Mouse (Mus musculus): ENCODE results near the gene Brpf3.
"Not testable (repeated sequence)": the region's sequence is repeated elsewhere in the genome, so short reads cannot be mapped to it uniquely, and the experiment has no call there.

Gene Brpf3

DNA sequence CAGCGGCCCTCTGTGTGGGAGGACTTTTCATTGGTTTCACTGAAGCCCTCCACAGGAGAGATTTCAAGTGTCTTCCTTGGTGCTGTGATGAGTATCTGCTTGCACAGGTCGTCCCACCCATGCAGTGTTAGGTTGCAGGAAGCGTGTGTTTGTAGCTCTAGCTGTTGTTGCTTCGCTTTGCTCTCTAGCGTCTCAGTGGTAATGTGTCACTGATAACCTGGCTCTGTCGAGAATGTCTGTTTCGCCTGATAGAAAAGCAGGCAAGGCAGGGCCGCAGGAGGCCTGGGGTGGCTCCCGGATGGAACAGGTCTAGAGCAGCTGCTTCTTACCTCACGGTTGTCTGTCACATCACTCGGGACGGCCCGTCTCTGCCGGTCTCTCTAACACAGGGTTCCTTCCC, 28.2 kb downstream of the Brpf3 start:
- DNase-seq = no peak

DNA sequence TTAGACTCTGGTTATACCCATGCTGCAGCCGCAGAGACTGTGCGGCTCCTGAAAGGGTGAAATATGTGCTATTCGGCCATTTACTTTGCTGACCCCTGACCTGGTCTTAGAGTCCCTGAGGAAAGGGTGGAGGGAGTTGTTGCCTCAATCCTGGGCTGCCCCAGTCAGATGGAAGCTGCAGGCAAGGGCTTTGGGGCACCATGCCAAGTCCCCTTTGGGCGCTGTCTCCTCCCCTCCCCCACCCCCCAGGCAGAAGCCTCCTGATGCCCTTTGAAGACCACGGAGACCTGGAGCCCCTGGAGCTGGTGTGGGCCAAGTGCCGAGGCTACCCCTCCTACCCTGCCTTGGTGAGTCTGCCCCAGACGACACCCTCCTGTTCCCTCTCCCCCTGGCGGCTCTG, 30.2 kb downstream of the Brpf3 start:
- DNase-seq = no peak

- no peak for DNase-seq
Measured at GRCm38 (mm10) chr17:28832040-28832439, 31.1 kb downstream of the Brpf3 start.

DNA sequence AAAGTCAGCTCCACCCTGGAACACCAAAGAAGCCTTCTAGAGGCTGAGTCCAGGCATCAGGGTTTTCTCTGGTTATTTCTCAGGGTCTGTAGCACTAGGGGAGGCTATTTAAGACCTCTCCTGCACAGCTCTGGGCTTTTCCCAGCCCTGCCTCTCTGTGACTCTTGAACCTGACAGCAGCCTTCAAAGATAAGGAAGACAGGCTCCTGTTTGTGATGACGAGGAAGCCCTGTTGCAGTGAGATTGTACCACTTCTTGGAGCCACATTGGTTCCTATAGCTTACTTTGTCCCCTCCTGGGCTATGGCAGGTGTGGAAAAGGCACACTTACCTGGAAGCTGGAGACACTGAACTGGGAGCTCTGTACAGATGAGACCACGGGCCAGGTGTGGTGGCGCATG, 32.0 kb downstream of the Brpf3 start:
- no peak for DNase-seq

- DNase-seq = peak; percentile 51
Measured at GRCm38 (mm10) chr17:28834676-28835075, 33.8 kb downstream of the Brpf3 start.

GRCm38 (mm10) chr17:28837840-28838239, 37.0 kb downstream of the Brpf3 start:
- no peak for DNase-seq

GRCm38 (mm10) chr17:28841947-28842346, 41.1 kb downstream of the Brpf3 start:
- DNase-seq = not testable (repeated sequence)

GRCm38 (mm10) chr17:28843665-28844064, 42.8 kb downstream of the Brpf3 start:
- DNase-seq = no peak

DNA sequence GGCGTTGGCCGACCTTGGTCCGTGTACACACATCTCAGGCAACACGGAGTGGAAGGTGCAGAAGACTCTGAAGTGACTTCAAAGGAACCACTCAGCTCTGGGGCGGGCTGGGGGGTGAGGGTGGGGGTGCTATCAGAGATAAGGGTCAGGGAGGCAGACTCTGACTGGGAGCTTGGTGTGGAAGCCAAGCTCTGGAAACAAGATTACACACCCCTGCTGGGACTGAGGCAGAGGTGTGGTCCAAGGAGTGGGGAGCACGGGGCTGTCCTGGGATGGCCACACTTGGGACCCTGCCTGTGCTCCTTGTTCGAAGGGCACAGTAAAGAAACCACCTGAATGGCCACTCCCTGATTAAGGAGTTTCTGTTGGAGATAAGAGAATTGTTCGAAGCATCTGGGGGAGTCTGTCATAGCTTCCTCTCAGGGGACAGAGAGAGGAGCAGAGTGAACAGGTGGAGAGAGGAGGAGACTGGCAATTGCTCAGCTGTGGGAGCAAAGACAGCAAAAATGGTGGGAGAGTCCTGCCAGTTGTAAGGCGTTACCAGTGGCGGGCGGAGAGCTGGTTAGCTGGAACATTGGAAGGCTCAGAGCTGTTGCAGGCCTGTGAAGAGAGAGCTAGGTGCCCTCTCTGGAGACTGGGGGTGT, 46.2 kb downstream of the Brpf3 start:
- no peak for DNase-seq

DNA sequence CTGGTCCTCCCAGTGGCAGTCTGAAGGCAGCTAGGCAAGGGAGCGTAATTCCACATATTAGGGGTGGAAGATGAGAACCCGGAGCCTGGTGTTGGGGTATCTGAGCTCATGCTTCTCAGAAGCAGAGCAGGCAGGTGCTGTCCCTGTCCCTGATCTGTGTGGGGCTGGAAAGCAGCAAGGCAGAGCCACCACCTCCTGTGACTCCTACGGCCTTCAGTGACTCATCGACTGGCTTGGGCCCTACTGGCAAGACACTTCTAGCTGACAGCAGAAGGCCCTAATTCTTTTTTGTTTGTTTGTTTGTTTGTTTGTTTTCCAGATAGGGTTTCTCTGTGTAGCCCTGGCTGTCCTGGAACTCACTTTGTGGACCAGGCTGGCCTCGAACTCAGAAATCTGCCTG, 49.6 kb downstream of the Brpf3 start:
- DNase-seq = no peak

- DNase-seq = no peak
Measured at GRCm38 (mm10) chr17:28854377-28854776, 53.5 kb downstream of the Brpf3 start.

- DNase-seq = peak; percentile 64
Measured at GRCm38 (mm10) chr17:28855166-28855885, 54.4 kb downstream of the Brpf3 start.

DNA sequence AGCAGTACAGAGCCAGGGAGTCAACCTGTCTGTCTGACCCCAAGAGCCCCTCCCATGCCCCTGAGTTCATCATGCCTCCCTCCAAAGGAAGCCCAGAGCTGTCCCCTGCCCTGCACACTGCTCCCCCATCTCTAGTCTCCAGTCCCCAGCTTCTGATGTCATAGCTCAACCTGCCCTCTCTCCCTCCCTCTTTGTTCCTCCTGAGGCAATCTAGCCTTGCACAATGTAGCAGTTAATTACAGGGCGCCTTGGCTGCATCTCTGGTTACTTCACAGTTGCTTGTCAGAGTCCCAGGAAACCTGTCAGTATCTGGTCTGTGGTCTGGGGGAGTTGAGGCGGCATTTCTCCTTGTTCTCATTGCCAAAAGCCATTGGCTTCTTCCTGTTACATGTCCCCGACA, 55.1 kb downstream of the Brpf3 start:
- no peak for DNase-seq

GRCm38 (mm10) chr17:28858205-28858604, 57.3 kb downstream of the Brpf3 start, which contains the start of gene Pnpla1:
TSS of gene Pnpla1 (plus strand) at chr17:28858411.
- peak; percentile 29 for DNase-seq

- DNase-seq = peak; percentile 47
Measured at GRCm38 (mm10) chr17:28863926-28864325, 63.0 kb downstream of the Brpf3 start.

DNA sequence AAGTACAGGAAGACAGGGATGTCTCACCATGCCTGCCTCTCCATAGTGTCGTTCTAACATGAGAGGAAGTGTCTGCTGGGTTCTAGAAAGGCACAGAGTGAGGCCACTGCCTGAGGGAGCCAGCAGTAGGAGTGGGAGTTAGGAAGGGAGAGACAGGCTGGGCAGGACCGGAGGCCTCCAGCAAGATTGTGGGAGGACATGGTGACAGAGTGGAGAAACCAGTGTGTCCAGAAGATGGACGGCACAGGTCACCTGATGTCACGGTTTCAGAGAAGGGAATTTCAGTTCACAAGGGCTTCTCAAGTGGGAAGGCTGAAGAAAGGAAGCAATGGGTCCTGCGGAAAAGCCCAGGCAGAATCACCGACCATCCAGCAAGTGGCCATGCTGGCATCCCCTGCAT, 63.6 kb downstream of the Brpf3 start:
- no peak for DNase-seq

GRCm38 (mm10) chr17:28866921-28867320, 66.0 kb downstream of the Brpf3 start:
- no peak for DNase-seq

- DNase-seq = no peak
Measured at GRCm38 (mm10) chr17:28867381-28867780, 66.5 kb downstream of the Brpf3 start.

- no peak for DNase-seq
Measured at GRCm38 (mm10) chr17:28869412-28870110, 68.7 kb downstream of the Brpf3 start.

DNA sequence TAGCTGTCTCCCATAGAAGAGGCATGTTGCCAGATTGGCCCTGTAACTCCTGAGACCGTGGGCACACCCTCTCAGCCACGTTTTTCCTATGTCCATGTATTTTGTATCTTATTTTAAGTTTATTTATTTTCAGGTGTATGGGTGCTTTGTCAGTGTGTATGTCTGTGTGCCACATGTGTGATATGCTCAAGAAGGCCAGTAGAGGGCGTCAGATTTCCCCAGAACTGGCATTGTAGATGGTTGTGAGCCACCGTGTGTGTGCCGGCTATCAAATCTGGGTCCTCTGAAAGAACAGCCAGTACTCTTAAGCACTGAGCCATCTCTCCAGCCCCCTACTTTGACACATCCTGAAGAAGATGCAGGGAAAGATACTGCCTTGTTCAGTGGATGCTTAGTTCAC, 69.5 kb downstream of the Brpf3 start:
- no peak for DNase-seq

- DNase-seq = no peak
Measured at GRCm38 (mm10) chr17:28871831-28872230, 70.9 kb downstream of the Brpf3 start.

DNA sequence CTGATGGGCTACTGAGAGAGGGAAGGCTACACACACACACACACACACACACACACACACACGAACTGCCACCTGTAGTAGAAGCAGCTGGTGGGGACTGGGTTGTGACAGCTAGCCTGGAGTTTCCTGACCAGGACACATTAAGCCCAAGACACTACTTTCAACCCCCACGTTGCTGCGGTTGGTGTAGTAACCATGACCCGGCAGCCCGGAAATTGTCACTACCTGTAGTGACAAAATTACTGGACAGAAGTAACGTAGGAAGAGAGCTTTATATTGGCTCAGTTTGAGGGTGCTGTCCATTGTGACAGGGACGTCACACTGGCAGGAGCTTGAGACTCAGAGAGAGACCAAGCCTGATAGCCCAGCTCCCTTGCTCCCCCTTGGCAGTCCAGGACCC, 71.4 kb downstream of the Brpf3 start:
- no peak for DNase-seq

DNA sequence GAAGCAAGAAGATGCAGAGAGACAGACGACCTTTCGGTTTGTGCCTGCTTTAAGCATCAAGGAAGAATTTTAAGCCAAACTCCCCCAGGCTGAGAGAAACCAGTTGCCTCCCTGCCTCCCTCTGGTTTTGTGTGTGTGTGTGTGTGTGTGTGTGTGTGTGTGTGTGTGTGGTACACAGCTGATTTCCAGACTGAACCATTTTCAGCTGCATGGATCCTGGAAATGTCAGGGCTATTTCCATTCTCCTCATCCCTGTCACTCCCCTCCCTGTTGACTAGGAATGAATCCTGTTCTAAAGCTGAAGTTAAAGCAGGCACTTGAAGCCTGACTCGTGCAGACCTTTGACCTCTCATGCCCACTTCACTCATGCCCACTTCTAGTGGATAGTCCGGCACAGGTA, 73.3 kb downstream of the Brpf3 start:
- no peak for DNase-seq

DNA sequence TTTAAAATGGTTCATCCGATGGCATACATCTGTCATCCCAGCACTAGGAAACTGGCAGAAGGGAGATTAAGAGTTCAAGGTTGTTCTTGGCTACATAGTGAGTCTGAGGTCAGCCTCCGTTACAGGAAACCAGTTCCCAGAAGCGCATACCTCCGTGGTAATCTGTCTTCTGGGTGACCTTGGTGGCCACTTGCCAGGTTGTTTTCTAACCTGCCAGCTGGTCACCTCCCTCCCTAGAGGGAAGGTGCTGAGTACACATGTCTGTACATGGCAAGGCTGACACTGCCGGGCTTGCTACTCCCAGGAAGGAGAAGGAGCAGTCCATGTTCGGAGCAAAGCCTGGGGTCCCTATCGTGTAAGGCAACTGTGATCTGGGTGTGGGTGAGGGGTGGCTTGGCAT, 73.9 kb downstream of the Brpf3 start:
- DNase-seq = no peak
